Mouse (Mus musculus): ENCODE results near the gene Frmd4b. TPM values are rescaled to one million over a fixed set of nuclear protein-coding genes. Genes with fewer than 3 reads are reported as not detected.

The Frmd4b gene
- 32.5 and 33.9 TPM in 2 replicates for polyA plus RNA-seq (2016; fragmentation: Nextera tagmentation; extraction: Ambion mirVana)

DNA sequence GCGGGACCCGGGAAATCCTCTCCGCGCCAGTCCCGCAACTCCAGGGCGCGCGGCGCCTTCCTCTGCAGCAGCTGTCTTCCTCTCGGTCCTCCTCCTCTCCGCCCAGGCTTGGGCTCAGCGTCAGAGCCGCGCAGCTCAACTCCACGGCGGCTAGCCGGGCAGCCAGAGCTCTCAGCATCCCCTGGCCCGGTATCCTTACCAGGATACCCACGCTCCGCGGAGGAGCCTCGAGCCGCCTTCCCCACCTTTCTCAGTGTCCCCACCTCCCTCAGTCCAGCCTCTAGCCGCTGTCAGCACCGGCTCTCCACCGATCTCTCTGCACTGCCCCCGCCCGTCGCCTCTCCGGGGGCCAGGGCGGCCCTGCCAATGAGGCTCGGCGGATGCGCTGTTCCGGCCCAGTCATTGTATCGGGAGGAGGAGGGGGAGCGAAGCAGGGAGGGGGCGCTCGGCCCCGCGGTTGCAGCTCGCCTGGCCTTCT lies at the start of gene Frmd4b:
Gene Frmd4b (minus strand): TSS at position 276 of the 478 bp plus-strand sequence.
- DNase-seq (ENCODE audit: low spot score): peak; percentile 87
- no peaks in the 10 kb centered on the region for H3K36me3 ChIP-seq
- H3K27ac ChIP-seq: peak within 1 kb of the TSS; percentile 87
- no peaks in the 10 kb centered on the region for H3K9me3 ChIP-seq
- H3K4me3 ChIP-seq: peak within 1 kb of the TSS; percentile 85
- under 1% methylated on average over 42 of the region's 42 CpGs for WGBS
- no peaks in the 10 kb centered on the region for H3K27me3 ChIP-seq (ENCODE audit: insufficient read depth, poor library complexity, severe bottlenecking)
- H3K4me1 ChIP-seq: peaks cover 22% of the 10 kb centered on the region

DNA sequence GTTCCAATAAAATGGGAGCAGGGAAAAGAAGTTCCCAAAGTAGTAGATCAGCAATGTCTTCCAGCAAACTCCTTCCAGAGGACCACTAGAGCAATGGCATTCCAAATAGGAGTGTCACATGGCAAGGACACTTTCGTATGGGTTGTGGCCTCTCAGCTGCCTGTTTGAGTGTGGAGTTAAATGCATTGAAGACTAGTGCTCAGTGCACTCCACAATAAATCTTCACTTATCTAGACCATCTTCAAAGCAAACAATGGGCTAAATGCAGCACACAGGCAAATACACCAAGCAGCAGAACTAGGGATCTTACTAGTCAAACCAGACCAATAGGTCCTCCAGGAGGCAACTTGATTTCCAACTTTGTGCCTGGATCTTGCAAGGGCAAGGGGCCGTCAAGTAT lies 49.1 kb upstream of the Frmd4b start:
- H3K9me3 ChIP-seq: no peaks in the 10 kb centered on the region
- no peak for DNase-seq (ENCODE audit: low spot score)
- H3K4me3 ChIP-seq: no peak overlapping the region
- no peaks in the 10 kb centered on the region for H3K27me3 ChIP-seq (ENCODE audit: insufficient read depth, poor library complexity, severe bottlenecking)
- no peaks in the 10 kb centered on the region for H3K36me3 ChIP-seq
- peaks cover 10% of the 10 kb centered on the region; the same call in 1 of the 2 replicates for H3K4me1 ChIP-seq
- 38% methylated on average over 2 of the region's 2 CpGs for WGBS
- no peak overlapping the region for H3K27ac ChIP-seq

DNA sequence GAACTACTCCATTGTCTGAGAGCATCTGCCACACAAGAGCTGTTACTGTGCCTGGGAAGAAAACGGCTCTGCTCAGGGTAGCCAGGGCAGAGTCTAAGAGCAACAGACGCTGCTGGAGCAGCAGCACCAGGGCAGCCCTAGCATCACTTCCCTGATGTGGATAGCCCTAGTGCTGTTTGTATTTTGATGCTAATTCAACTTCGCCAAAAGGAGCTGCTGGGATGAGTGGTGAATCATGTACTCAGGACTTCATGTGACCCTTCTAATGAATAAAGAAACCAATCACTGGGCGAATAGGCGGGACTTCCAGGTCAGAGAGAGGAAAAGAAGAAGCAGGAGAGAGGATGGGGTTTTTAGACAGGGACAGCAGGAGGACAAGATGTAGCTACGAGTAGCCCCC lies 41.6 kb upstream of the Frmd4b start:
- Histone ChIP-seq H3K27me3 (ENCODE audit: insufficient read depth, poor library complexity, severe bottlenecking) (no peaks in the 10 kb centered on the region), H3K36me3 (no peaks in the 10 kb centered on the region), H3K4me3 (no peak overlapping the region), H3K27ac (no peak overlapping the region), H3K4me1 (no peaks in the 10 kb centered on the region), H3K9me3 (no peaks in the 10 kb centered on the region)
- 78% methylated on average over 6 of the region's 6 CpGs for WGBS
- DNase-seq (ENCODE audit: low spot score): no peak

DNA sequence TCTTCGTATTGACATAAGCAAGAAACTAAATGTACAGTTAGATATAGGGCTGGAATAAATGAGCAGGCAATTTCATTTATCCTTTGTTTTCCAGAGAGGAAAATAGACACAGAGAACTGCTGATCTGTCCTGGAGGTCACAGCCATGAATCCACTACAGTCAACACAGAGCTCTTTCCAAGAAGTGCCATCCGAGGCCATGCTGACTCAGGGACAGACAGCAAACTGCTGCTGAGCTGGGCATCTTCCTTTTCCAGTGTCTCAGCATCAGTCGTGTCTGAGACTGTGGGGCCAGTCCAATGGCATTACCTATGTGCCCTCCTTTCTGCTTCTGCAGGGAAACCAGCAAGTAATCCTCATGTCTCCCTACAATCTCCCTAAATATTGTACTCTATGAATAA lies 38.6 kb upstream of the Frmd4b start:
- Histone ChIP-seq H3K4me3 (no peak overlapping the region), H3K9me3 (no peaks in the 10 kb centered on the region), H3K27ac (no peak overlapping the region), H3K4me1 (no peaks in the 10 kb centered on the region), H3K27me3 (ENCODE audit: insufficient read depth, poor library complexity, severe bottlenecking) (no peaks in the 10 kb centered on the region), H3K36me3 (no peaks in the 10 kb centered on the region)
- no peak for DNase-seq (ENCODE audit: low spot score)
- WGBS: 85% methylated on average over 3 of the region's 3 CpGs

DNA sequence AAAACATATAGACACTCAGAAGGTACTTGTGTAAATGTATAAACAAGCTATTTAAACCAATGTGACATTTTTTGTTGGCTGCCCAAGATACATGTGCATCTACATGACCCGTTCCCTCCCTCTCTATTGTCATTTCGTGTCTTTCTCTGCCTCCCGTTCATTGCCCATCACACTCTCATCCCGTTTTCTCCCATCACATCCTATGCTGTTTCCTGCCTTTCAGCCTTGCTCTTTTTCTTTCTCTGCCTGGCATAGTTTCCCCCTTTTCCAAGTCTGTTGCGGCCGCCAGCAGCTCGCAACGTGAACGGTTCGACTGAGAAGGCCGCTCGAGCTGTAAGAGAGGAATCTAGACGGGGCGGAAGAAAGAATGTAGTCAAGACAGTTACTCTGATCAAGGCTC lies 30.2 kb upstream of the Frmd4b start:
- H3K4me1 ChIP-seq: no peaks in the 10 kb centered on the region
- H3K27ac ChIP-seq: no peak overlapping the region
- no peaks in the 10 kb centered on the region for H3K27me3 ChIP-seq (ENCODE audit: insufficient read depth, poor library complexity, severe bottlenecking)
- H3K4me3 ChIP-seq: no peak overlapping the region
- no peaks in the 10 kb centered on the region for H3K9me3 ChIP-seq
- 90% methylated on average over 14 of the region's 14 CpGs for WGBS
- DNase-seq (ENCODE audit: low spot score): no peak
- no peaks in the 10 kb centered on the region for H3K36me3 ChIP-seq

DNA sequence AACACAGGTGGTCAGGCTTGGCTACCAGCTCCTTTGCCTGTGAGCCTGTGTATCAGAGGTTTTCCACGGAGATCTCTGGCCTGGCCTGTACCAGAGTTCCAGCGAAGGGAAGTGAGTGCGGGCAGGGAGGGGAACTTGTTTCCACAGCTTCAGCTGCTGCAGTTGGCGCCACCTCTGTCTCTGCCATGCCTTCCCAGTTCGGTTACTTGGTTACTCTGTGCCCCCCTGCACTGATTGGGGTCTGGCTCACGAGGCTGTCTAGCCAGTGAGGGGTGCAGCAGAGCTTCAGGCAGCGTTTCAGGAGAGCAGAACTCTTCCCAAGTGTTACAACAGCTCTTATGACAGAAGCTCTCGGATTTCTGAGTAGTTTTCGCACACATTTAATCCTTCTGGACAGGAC lies 6.0 kb upstream of the Frmd4b start:
- WGBS: 68% methylated on average over 9 of the region's 9 CpGs
- H3K27me3 ChIP-seq (ENCODE audit: insufficient read depth, poor library complexity, severe bottlenecking): no peaks in the 10 kb centered on the region
- H3K9me3 ChIP-seq: no peaks in the 10 kb centered on the region
- no peaks in the 10 kb centered on the region for H3K36me3 ChIP-seq
- H3K4me3 ChIP-seq: no peak overlapping the region
- H3K4me1 ChIP-seq: peaks cover 5% of the 10 kb centered on the region; the same call in 1 of the 2 replicates
- H3K27ac ChIP-seq: no peak overlapping the region
- DNase-seq (ENCODE audit: low spot score): no peak

DNA sequence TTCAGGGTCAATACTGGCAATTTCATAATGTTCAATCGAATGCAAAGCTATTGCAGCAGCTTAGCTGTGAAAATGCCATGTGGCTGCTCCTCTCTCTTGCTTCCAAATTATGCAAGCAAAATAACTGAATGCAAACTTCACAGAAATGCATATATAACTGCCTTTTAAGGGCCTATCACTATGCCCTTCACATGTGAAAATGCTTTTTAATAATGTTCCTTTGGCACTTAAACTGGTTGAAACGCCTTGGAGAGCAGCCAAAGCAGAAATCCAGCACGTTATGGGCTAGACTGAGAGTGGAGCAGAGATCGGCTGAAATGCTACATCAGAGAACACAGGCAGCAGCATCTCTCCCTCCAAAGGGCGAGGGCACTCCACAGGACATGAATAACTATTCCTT lies 4.9 kb upstream of the Frmd4b start:
- Histone ChIP-seq H3K27ac (no peak overlapping the region), H3K9me3 (no peaks in the 10 kb centered on the region), H3K4me1 (peaks cover 10% of the 10 kb centered on the region), H3K4me3 (no peak overlapping the region), H3K36me3 (no peaks in the 10 kb centered on the region), H3K27me3 (ENCODE audit: insufficient read depth, poor library complexity, severe bottlenecking) (no peaks in the 10 kb centered on the region)
- WGBS: 68% methylated on average over 5 of the region's 5 CpGs
- no peak for DNase-seq (ENCODE audit: low spot score)

DNA sequence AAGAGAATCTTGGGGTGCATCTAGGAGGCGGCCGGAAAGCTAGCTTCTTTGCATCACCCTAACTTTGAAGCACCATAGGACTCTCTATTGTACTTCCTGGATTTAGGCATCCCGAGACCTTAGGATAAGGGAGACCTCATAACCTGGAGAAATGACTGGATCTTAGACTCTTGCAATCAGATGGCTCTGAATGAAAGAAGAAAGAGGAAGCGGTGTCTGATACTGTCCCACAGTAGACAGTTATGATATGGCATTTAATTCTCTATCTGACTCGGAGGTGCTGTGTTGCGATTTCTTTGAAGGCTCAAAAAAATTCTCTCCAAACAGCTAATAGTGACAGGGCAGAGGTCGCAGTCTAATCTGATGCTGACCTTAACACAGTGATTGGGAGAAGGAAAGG lies 433 bp upstream of the Frmd4b start:
- no peaks in the 10 kb centered on the region for H3K36me3 ChIP-seq
- H3K9me3 ChIP-seq: no peaks in the 10 kb centered on the region
- no peak for DNase-seq (ENCODE audit: low spot score)
- WGBS: 26% methylated on average over 7 of the region's 7 CpGs
- H3K4me1 ChIP-seq: peaks cover 22% of the 10 kb centered on the region
- H3K27me3 ChIP-seq (ENCODE audit: insufficient read depth, poor library complexity, severe bottlenecking): no peaks in the 10 kb centered on the region
- H3K4me3 ChIP-seq: peak overlapping the region; percentile 85
- peak overlapping the region; percentile 87 for H3K27ac ChIP-seq

DNA sequence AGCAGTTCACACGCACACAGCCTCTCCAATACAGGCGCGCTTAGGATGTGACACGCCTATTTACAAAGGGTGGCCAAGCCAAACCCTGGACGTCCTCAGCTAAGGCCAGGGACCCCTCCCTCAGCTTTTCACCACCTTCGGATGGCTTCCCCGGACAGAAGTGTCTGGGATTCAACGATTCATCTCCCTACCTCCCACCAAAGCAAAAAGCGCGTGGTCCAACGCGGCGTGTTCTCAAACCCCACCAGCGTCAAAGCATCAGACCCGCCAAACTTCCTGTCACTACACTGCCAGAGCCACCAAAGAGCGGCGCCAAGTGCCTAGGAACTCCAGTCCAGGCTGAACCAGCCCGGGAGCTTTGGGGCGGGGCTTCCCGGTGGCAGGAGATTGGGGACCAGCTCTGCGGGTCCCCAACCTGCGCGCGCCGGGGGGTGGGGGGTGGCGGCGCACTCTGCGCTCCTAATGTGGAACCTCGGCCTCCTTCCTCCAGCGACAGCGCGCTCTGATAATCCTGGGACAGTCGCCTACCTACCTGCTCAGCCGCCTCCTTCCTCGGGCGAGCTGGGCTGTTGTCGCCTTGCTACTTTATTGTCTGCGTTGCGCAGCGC lies 579 bp downstream of the Frmd4b start:
- under 1% methylated on average over 40 of the region's 40 CpGs for WGBS
- H3K4me3 ChIP-seq: peak overlapping the region; percentile 85
- H3K4me1 ChIP-seq: peaks cover 22% of the 10 kb centered on the region
- H3K36me3 ChIP-seq: no peaks in the 10 kb centered on the region
- no peaks in the 10 kb centered on the region for H3K9me3 ChIP-seq
- H3K27ac ChIP-seq: peak overlapping the region; percentile 87
- H3K27me3 ChIP-seq (ENCODE audit: insufficient read depth, poor library complexity, severe bottlenecking): no peaks in the 10 kb centered on the region
- peak; percentile 84 for DNase-seq (ENCODE audit: low spot score)

DNA sequence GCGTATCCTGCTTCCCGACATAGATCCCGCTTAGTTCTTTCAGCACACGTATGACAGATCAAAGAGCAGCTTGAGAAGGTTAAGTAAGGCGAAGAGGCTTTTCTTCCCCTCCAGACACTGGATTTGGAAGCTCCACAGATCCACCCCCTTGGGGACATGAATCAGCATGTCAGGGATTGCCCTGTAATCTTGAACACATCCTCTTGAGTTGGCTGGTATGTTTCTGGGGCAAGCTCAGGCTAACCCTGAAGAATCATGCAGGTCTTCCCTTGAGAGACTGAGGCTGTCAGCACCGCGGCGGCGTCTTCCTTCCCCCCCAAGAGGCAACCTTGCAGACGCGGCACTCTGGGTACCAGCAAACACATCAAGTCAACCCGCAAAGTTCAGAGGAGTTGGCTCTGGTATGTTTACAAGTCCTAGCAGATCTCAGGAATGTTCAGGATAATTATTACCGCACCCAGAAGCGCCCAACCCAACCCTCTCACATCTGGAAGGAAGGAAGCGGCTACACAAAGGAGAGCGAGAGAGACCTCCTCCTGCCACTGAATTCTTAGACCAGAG lies 1.4 kb downstream of the Frmd4b start:
- DNase-seq (ENCODE audit: low spot score): no peak
- peak overlapping the region; percentile 87; the same call in 1 of the 2 replicates for H3K27ac ChIP-seq
- H3K4me1 ChIP-seq: peaks cover 22% of the 10 kb centered on the region
- H3K27me3 ChIP-seq (ENCODE audit: insufficient read depth, poor library complexity, severe bottlenecking): no peaks in the 10 kb centered on the region
- no peaks in the 10 kb centered on the region for H3K36me3 ChIP-seq
- H3K9me3 ChIP-seq: no peaks in the 10 kb centered on the region
- peak overlapping the region; percentile 85 for H3K4me3 ChIP-seq
- WGBS: 3% methylated on average over 16 of the region's 16 CpGs

DNA sequence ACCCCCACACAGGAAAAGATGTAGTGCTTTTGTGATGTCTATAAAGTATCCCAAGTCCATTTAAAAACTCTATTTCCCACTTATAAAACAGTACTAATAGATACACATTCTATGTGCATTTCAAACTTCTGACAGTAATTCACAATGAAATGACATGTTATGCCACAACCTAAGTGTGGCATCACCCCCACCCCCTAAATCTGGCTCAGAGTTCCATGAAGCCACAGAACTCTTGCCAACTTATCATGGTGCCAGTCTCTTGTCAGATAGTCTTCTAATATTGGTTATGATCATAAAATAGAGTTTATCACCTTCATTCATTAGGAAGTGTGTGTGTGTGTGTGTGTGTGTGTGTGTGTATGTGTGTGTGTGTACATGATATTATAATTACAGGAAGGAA lies 3.2 kb downstream of the Frmd4b start:
- H3K4me1 ChIP-seq: peaks cover 22% of the 10 kb centered on the region
- no peaks in the 10 kb centered on the region for H3K27me3 ChIP-seq (ENCODE audit: insufficient read depth, poor library complexity, severe bottlenecking)
- H3K9me3 ChIP-seq: no peaks in the 10 kb centered on the region
- H3K27ac ChIP-seq: no peak overlapping the region
- H3K36me3 ChIP-seq: no peaks in the 10 kb centered on the region
- no peak for DNase-seq (ENCODE audit: low spot score)
- no peak overlapping the region for H3K4me3 ChIP-seq

DNA sequence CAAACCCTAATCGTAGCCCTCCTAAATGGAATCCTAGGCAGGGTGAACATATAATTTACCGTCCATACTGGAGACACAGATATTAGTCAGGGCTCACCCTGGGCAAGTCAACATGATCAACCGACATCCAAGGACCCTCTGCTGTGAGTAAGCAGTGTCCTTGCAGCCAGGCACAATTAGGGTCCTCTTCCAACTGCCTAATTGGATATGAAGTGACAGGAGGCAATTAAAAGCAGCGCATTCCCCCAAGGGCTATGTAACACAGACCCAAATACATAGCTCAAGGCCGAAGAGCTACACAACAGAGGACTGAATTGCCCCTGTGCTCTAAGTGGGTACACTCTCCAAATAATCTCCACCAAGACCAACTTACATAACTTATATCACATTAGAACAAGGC lies 4.5 kb downstream of the Frmd4b start:
- 87% methylated on average over 5 of the region's 5 CpGs for WGBS
- Histone ChIP-seq H3K36me3 (no peaks in the 10 kb centered on the region), H3K4me1 (peaks cover 22% of the 10 kb centered on the region), H3K4me3 (no peak overlapping the region), H3K9me3 (no peaks in the 10 kb centered on the region), H3K27me3 (ENCODE audit: insufficient read depth, poor library complexity, severe bottlenecking) (no peaks in the 10 kb centered on the region), H3K27ac (no peak overlapping the region)
- DNase-seq (ENCODE audit: low spot score): no peak

DNA sequence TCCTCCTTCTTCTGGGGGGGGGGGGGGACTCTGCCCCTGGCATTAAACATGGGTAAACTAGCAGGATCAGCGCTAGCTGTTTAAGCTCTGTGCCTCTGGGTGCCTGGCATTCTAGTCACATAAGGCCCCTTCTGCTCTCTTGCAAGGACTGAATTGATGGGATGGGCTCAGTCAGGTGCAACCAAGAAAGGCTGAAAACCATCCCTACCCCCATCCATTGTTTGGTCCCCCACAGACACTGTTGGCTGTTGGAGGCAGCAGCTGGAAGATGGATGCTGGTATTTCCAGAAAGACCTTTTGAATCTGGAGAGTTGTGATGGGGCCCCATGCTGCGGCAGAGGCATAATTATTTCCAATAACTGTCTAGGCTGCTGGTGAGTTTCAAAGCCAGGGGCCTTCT lies 7.3 kb downstream of the Frmd4b start:
- no peak overlapping the region for H3K27ac ChIP-seq
- peaks cover 14% of the 10 kb centered on the region for H3K4me1 ChIP-seq
- no peaks in the 10 kb centered on the region for H3K9me3 ChIP-seq
- H3K4me3 ChIP-seq: no peak overlapping the region
- H3K27me3 ChIP-seq (ENCODE audit: insufficient read depth, poor library complexity, severe bottlenecking): no peaks in the 10 kb centered on the region
- no peaks in the 10 kb centered on the region for H3K36me3 ChIP-seq
- 74% methylated on average over 2 of the region's 2 CpGs for WGBS
- DNase-seq (ENCODE audit: low spot score): no peak

DNA sequence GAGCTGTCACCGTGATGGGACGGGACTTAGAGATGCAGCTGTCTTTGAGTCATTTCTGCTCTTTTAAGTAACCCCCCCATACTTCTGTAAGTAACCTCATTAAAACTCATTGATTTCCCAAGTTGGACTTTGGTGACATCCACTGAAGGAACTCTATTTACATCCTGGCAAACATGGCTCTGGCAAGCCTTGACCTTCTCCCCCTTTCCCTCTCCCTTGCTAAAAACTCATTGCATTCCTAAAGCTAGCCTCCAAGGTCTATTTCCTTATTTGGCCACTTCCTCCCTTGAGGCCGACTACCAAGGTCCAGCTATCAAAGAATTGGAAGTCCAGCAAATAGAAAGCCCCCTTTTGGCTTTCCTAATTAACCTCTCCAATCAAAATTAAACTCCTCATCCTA lies 9.7 kb downstream of the Frmd4b start:
- Histone ChIP-seq H3K27me3 (ENCODE audit: insufficient read depth, poor library complexity, severe bottlenecking) (no peaks in the 10 kb centered on the region), H3K27ac (no peak overlapping the region), H3K36me3 (no peaks in the 10 kb centered on the region), H3K4me1 (peaks cover 14% of the 10 kb centered on the region), H3K9me3 (no peaks in the 10 kb centered on the region), H3K4me3 (no peak overlapping the region)
- WGBS: 52% methylated on average over 3 of the region's 3 CpGs
- DNase-seq (ENCODE audit: low spot score): no peak

Data from heart, embryonic 10.5 days (tissue).